Mouse (Mus musculus) limb, embryonic 11.5 days (tissue): ENCODE results near the gene Rnps1. TPM values are rescaled to one million over a fixed set of nuclear protein-coding genes. Genes with fewer than 3 reads are reported as not detected.

ENCODE experiments used
- ATAC-seq: fragments of 200-750 bp; cut with Nextera tagmentation; 2 replicates; pipeline ENCODE4 v1.8.0; 2017; ENCODE audit warnings: low read depth; ENCODE audit not compliant: insufficient number of reproducible peaks, low FRiP score, low TSS enrichment
- DNase-seq: peaks from one replicate; pipeline ENCODE4 v3.0.0-alpha.2; 2015; ENCODE audit warnings: low spot score
- H3K27ac ChIP-seq: fragments of 300-500 bp; sonication (generic); replicated peaks from 2 replicates; pipeline ENCODE4 v1.5.1; 2014; ENCODE audit warnings: low read depth, mild to moderate bottlenecking, low read length
- H3K27me3 ChIP-seq: fragments of 300-500 bp; sonication (generic); 2 replicates; pipeline ENCODE4 v1.6.1; 2014; ENCODE audit warnings: mild to moderate bottlenecking, low read length, mixed read lengths; ENCODE audit not compliant: control insufficient read depth, insufficient read depth
- H3K36me3 ChIP-seq: fragments of 300-500 bp; sonication (generic); 2 replicates; pipeline ENCODE4 v1.6.1; 2014; ENCODE audit warnings: mild to moderate bottlenecking, low read length, moderate library complexity, mixed read lengths; ENCODE audit not compliant: control insufficient read depth, insufficient read depth
- H3K4me1 ChIP-seq: fragments of 300-500 bp; sonication (generic); 2 replicates; pipeline ENCODE4 v1.6.1; 2014; ENCODE audit warnings: low read length, mixed read lengths; ENCODE audit not compliant: control insufficient read depth, insufficient read depth
- H3K4me2 ChIP-seq: fragments of 300-500 bp; sonication (generic); 2 replicates; pipeline ENCODE4 v1.6.1; 2014; ENCODE audit warnings: low read depth, mild to moderate bottlenecking, moderate library complexity; ENCODE audit not compliant: severe bottlenecking
- H3K4me3 ChIP-seq: fragments of 300-500 bp; sonication (generic); 2 replicates; pipeline ENCODE4 v1.5.1; 2014; ENCODE audit warnings: low read depth, low read length
- H3K9ac ChIP-seq: fragments of 300-500 bp; sonication (generic); 2 replicates; pipeline ENCODE4 v1.6.1; 2014; ENCODE audit warnings: mild to moderate bottlenecking, low read length
- H3K9me3 ChIP-seq: fragments of 300-500 bp; sonication (generic); 2 replicates; pipeline ENCODE4 v1.6.1; 2016; ENCODE audit warnings: low read length; ENCODE audit not compliant: control insufficient read depth
- WGBS: fragments of 180-500 bp; shearing (Covaris S2); extraction: QIAGEN DNeasy Blood & Tissue Kit; methylation state at CpG from one replicate; pipeline ENCODE4 v1.1.7; 2014; 5-methylcytosine and 5-hydroxymethylcytosine counted together
- polyA plus RNA-seq: library from polyadenylated mRNA; unstranded; fragments of >200 nt; fragmentation: Nextera tagmentation; extraction: Ambion mirVana; gene quantifications from 2 replicates; pipeline ENCODE4 v1.2.1, GENCODE M21; 2014

The Rnps1 gene
- polyA plus RNA-seq, 1 experiment from 2014 or later, result 409 TPM

DNA sequence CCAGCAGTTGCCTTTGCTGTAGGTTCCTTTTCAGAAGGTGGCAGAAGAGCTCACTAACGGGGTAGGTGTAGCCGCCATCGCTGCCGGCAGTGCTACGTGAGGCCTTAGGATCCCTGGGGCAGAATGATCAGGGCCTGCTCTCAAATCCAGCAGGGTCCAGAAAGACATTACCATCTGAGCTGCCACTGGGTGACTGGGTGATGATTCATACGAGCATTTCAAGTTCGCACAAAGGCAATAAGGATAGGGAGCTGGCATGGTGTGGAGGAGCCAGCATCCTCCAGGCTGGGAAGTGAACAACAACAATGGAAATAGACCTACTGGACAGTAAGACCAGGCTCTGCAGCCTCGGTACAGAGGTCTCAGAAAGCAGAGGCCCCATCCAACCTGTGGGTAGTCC is 26.0 kb downstream of the Rnps1 start:
- ATAC-seq (no peak), DNase-seq (no peak)
- Histone ChIP-seq H3K4me2 (no peak overlapping the region), H3K27ac (no peak overlapping the region), H3K4me3 (no peak overlapping the region), H3K9ac (no peak overlapping the region), H3K27me3 (no peaks in the 10 kb centered on the region), H3K36me3 (peaks cover 20% of the 10 kb centered on the region), H3K9me3 (no peaks in the 10 kb centered on the region), H3K4me1 (no peaks in the 10 kb centered on the region)
- 94% methylated on average over 8 of the region's 8 CpGs for WGBS

DNA sequence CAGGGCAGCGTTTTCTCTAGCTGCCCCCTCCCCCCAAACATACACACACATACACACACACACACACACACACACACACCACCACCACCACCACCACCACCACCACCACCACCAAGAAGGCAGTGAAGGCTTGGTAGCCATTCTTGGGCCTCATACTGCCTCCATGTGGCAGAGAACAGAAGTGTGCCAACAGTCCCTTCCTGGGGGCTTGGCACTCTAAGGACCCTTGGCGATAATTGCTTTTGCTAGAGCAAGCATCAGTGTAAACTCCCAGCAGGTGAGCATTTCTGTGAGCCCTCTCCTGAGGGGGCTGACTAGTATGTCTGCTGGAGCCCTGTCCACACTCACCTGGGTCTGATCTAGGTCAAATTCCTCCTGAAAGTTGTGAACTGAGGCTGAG is 26.8 kb downstream of the Rnps1 start:
- H3K4me2 ChIP-seq, result no peak overlapping the region
- ATAC-seq (no peak), DNase-seq (no peak)
- H3K4me3 ChIP-seq, result no peak overlapping the region
- peaks cover 25% of the 10 kb centered on the region for H3K36me3 ChIP-seq
- 61% methylated on average over 2 of the region's 2 CpGs for WGBS
- no peak overlapping the region for H3K9ac ChIP-seq
- no peaks in the 10 kb centered on the region for H3K4me1 ChIP-seq
- no peaks in the 10 kb centered on the region for H3K9me3 ChIP-seq
- no peak overlapping the region for H3K27ac ChIP-seq
- no peaks in the 10 kb centered on the region for H3K27me3 ChIP-seq

DNA sequence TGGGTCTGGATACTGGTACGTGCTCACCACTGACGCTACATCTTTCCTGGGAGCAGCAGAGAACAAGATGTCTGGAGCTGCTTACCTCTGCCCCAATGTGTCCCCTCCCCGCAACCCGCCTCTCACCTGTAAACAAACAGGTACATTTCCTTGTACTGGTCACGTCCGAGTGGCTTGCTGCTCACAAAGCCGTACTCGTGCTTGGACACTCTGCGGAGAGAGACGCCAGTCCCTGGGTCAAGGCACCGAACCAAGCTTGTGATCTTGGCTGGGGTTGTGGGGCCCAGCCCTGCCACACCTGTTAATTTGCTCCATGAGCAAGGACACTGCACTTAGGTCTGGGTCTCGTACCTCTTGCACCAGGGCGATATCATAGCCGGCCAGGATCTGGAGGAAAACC is 27.7 kb downstream of the Rnps1 start:
- Histone ChIP-seq H3K4me3 (no peak overlapping the region), H3K36me3 (peaks cover 33% of the 10 kb centered on the region), H3K27me3 (no peaks in the 10 kb centered on the region), H3K27ac (no peak overlapping the region), H3K9me3 (no peaks in the 10 kb centered on the region), H3K4me2 (no peak overlapping the region), H3K9ac (no peak overlapping the region), H3K4me1 (no peaks in the 10 kb centered on the region)
- no peak for DNase-seq
- no peak for ATAC-seq
- 90% methylated on average over 14 of the region's 14 CpGs for WGBS

DNA sequence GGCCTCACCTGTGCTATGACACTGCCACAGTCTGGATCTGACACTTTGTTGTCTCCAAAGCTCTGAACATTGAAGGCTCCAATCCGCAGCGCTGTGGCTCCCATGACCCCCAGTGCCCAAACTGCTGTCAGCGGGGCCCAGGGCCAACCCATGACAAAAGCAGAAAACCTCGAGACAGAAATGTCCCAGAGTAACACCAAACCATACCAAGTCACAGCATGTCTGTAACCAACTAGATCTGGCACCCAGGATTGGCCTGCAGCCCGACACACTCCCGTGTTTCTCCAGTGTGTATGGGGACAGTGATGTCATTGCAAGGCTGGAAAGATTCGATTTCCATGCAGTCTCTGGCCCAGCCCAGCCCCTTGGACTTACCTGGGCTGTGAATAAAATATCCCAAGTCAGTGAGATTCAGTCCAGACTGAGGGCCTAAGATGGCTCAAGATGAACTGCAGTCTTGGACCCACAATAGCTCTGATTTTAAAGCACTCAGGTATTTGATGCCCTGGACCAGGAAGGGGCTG is 28.3 kb downstream of the Rnps1 start, which contains the start of gene Dnase1l2:
Gene Dnase1l2 (minus strand): TSS at position 474 of the 524 bp plus-strand sequence.
- DNase-seq (no peak), ATAC-seq (no peak)
- peaks cover 37% of the 10 kb centered on the region for H3K36me3 ChIP-seq
- WGBS, result 83% methylated on average over 7 of the region's 7 CpGs
- no peak within 1 kb of the TSS for H3K27ac ChIP-seq
- no peak within 1 kb of the TSS for H3K4me2 ChIP-seq
- H3K9ac ChIP-seq, result no peak within 1 kb of the TSS
- no peaks in the 10 kb centered on the region for H3K9me3 ChIP-seq
- no peak within 1 kb of the TSS for H3K4me3 ChIP-seq
- no peaks in the 10 kb centered on the region for H3K4me1 ChIP-seq
- H3K27me3 ChIP-seq, result no peaks in the 10 kb centered on the region

DNA sequence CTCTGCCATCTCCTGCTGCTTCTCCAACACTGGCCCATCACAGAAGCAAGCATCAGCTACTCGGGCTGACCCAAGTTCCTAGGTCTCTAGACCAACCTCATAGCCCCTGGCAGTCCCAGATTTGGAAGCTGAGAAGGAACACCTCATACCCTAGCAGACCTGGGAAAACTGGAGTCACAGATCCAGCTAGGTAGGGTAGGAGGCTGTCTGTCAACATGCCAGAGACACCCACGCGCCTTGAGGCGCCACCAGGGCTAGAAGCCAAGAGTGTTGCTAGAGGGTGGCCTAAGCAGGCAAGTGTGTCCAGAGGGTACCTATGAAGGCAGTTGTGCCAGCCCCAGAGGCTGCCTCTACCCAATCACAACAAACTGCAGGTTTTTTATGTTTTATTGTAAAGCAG is 29.0 kb downstream of the Rnps1 start:
- no peak overlapping the region for H3K4me2 ChIP-seq
- no peaks in the 10 kb centered on the region for H3K4me1 ChIP-seq
- DNase-seq (no peak), ATAC-seq (no peak)
- H3K36me3 ChIP-seq, result peaks cover 43% of the 10 kb centered on the region
- H3K9ac ChIP-seq, result no peak overlapping the region
- no peaks in the 10 kb centered on the region for H3K27me3 ChIP-seq
- no peaks in the 10 kb centered on the region for H3K9me3 ChIP-seq
- WGBS, result 92% methylated on average over 4 of the region's 4 CpGs
- no peak overlapping the region for H3K4me3 ChIP-seq
- no peak overlapping the region for H3K27ac ChIP-seq

DNA sequence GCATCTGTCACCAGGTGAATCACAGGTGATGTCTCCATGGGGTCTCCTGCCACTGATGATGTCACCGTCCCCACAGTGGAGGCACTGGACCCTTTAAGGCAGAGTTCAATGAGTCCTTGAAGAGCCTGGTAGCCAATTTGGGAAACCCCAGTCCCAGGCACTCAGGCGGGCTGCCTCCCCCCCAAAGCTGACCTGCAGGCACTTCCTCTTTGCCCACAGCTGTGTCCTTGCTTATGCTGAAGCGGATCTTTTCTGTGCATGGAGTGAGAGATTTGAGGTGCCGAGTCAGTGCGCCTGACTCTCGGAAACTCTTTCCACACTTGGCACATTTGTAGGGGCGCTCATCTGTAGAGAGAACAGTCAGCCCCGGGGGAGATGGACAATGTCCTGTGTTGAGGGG is 32.2 kb downstream of the Rnps1 start:
- Histone ChIP-seq H3K9ac (no peak overlapping the region), H3K27ac (no peak overlapping the region), H3K4me3 (no peak overlapping the region), H3K9me3 (no peaks in the 10 kb centered on the region), H3K4me1 (no peaks in the 10 kb centered on the region), H3K36me3 (peaks cover 46% of the 10 kb centered on the region), H3K4me2 (no peak overlapping the region), H3K27me3 (no peaks in the 10 kb centered on the region)
- ATAC-seq (no peak), DNase-seq (no peak)
- 92% methylated on average over 8 of the region's 8 CpGs for WGBS

DNA sequence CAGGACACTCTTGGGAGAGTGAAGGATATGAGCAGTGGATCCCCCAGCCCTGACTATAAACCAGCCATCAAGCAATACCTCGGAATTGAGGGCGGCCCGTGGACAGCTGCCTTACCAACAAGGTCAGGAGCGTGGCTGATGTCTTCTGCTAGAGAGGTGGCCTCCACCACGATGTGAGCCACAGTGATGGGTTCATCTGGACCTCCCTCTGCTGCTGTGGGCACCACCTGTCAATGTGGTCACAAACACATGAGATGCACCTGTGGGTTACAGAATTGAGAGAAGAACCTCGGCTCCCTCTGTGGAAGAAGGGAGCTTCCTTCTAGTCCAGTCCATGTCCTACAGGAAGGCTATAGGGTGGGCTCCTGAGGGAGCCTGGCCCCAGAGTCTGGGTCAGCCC is 35.1 kb downstream of the Rnps1 start:
- H3K9me3 ChIP-seq, result no peaks in the 10 kb centered on the region
- ATAC-seq (no peak), DNase-seq (no peak)
- no peak overlapping the region for H3K4me2 ChIP-seq
- H3K27me3 ChIP-seq, result no peaks in the 10 kb centered on the region
- no peaks in the 10 kb centered on the region; the same call in 1 of the 2 replicates for H3K4me1 ChIP-seq
- no peak overlapping the region for H3K9ac ChIP-seq
- H3K27ac ChIP-seq, result no peak overlapping the region
- H3K4me3 ChIP-seq, result no peak overlapping the region
- 90% methylated on average over 6 of the region's 6 CpGs for WGBS
- peaks cover 35% of the 10 kb centered on the region for H3K36me3 ChIP-seq

DNA sequence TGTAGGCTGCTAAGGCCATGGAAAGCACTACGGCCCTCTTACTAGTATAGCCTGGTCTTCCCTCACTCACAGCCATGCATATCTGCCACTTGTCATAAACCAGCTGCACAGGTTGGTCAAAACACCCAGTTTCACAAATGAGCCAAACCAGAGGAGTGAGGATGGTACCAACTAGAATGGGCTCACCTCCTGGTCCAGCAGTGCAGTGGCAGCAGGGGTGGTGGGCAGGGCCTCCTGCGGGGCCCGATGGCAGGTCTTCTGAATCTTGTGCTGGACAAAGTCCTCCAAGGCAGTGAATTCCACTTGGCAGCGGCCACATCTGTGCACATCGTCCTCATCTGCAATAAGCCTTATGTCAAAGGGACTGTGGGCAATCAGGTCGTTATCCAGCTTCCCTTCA is 36.9 kb downstream of the Rnps1 start:
- no peak overlapping the region for H3K4me3 ChIP-seq
- no peak overlapping the region for H3K9ac ChIP-seq
- no peak overlapping the region for H3K4me2 ChIP-seq
- H3K36me3 ChIP-seq, result peaks cover 27% of the 10 kb centered on the region
- no peaks in the 10 kb centered on the region; the same call in 1 of the 2 replicates for H3K4me1 ChIP-seq
- 93% methylated on average over 6 of the region's 6 CpGs for WGBS
- H3K27me3 ChIP-seq, result no peaks in the 10 kb centered on the region
- ATAC-seq, result no peak
- no peak for DNase-seq
- H3K27ac ChIP-seq, result no peak overlapping the region
- H3K9me3 ChIP-seq, result no peaks in the 10 kb centered on the region

DNA sequence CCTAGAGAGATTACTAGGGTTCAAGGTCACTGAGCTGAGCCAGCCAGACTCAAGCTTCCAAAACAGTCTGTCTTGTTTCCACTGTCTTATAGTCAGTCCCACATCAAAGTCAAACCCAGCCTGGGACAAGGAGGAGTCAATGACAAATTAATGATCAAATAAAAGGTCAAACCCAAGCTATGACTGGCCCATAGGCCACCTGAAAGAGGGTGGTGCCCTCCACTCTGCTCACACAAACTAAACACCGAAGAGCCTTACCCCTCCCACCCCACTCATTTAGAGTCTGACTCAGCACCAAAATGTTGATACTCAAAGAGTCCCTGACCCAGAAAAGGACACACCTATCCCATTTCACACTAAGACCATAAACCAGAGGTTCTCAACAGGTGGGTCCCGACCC is 39.0 kb downstream of the Rnps1 start:
- ATAC-seq (no peak), DNase-seq (no peak)
- H3K27me3 ChIP-seq, result no peaks in the 10 kb centered on the region
- 86% methylated on average over 2 of the region's 2 CpGs for whole genome bisulfite sequencing
- no peak overlapping the region for H3K4me2 ChIP-seq
- no peak overlapping the region for H3K9ac ChIP-seq
- no peaks in the 10 kb centered on the region for H3K9me3 ChIP-seq
- H3K4me3 ChIP-seq, result no peak overlapping the region
- no peaks in the 10 kb centered on the region; the same call in 1 of the 2 replicates for H3K4me1 ChIP-seq
- H3K36me3 ChIP-seq, result peaks cover 8% of the 10 kb centered on the region; the same call in 1 of the 2 replicates
- no peak overlapping the region for H3K27ac ChIP-seq
